Mouse (Mus musculus): ENCODE data around the gene Tgfb1. TPM values are rescaled to one million over a fixed set of nuclear protein-coding genes. Genes with fewer than 3 reads are reported as not detected.

Gene Tgfb1
- 1.4 and 2.8 TPM in 2 replicates for polyA plus RNA-seq (2015; fragmentation: Nextera tagmentation; extraction: Ambion mirVana)

DNA sequence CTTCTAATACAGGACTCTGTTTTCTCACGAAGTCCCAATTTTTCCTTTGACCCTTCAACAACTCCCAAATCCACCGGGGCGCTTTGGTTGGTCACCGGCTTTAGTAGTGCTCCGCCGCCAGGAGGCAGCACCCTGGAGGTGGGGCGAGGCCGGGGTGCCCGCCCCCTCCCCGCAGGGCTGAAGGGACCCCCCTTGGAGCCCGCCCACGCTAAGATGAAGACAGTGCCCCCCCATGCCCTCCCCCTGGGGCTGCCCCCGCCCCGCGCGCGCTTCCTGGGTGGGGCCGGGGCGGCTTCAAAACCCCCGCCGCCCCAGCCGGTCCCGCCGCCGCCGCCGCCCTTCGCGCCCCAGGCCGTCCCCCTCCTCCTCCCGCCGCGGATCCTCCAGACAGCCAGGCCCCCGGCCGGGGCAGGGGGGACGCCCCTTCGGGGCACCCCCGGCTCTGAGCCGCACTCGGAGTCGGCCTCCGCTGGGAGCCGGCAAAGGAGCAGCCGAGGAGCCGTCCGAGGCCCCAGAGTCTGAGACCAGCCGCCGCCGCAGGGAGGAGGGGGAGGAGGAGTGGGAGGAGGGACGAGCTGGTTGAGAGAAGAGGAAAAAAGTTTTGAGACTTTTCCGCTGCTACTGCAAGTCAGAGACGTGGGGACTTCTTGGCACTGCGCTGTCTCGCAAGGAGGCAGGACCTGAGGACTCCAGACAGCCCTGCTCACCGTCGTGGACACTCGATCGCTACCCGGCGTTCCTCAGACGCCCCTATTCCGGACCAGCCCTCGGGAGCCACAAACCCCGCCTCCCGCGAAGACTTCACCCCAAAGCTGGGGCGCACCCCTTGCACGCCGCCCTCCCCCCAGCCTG lies at the start of gene Tgfb1:
Gene Tgfb1 (plus strand): TSS at position 323 of the 852 bp plus-strand sequence.
- Histone ChIP-seq H3K4me2 (ENCODE audit: low read depth, low read length) (peak within 1 kb of the TSS; percentile 98), H3K9me3 (replicated peaks; ENCODE audit: control insufficient read depth, low read length) (no peaks in the 10 kb centered on the region), H3K4me3 (replicated peaks; ENCODE audit: low read length) (peak within 1 kb of the TSS; percentile 54), H3K27me3 (ENCODE audit: control insufficient read depth, insufficient read depth, low read length) (no peaks in the 10 kb centered on the region; the same call in 1 of the 2 replicates), H3K27ac (ENCODE audit: low read length) (peak within 1 kb of the TSS; percentile 83), H3K36me3 (ENCODE audit: control insufficient read depth, insufficient read depth, low read length) (no peaks in the 10 kb centered on the region), H3K4me1 (ENCODE audit: control insufficient read depth, insufficient read depth, low read length) (peaks cover 16% of the 10 kb centered on the region), H3K9ac (ENCODE audit: low read length) (peak within 1 kb of the TSS; percentile 83)
- peak; percentile 52 for ATAC-seq (ENCODE audit: insufficient read depth, low FRiP score)
- WGBS = under 1% methylated on average over 53 of the region's 69 CpGs

DNA sequence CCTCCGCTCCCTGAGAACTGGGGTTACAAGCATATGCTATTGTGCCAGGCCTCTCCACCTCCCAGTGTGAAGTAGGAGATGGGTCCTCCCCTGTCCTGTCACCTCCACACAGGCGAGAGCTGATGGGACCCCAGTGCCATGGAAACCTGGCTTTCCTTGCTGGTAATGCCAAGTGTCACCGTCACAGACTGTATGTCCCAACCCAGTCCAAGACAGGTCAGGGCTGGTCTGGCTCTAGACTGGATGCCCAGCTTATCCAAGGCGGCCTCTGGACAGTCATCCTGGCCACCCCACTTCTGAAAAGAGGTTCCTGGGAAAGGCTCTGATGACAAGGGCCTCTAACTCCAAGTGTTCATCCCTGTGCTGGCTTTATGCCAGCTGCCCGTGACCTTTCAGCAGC lies 49.7 kb upstream of the Tgfb1 start:
- no peak for ATAC-seq (ENCODE audit: insufficient read depth, low FRiP score)
- Histone ChIP-seq H3K4me1 (ENCODE audit: control insufficient read depth, insufficient read depth, low read length) (no peaks in the 10 kb centered on the region), H3K9me3 (replicated peaks; ENCODE audit: control insufficient read depth, low read length) (no peaks in the 10 kb centered on the region), H3K4me2 (ENCODE audit: low read depth, low read length) (no peak overlapping the region), H3K27me3 (ENCODE audit: control insufficient read depth, insufficient read depth, low read length) (no peaks in the 10 kb centered on the region), H3K4me3 (replicated peaks; ENCODE audit: low read length) (no peak overlapping the region), H3K27ac (ENCODE audit: low read length) (no peak overlapping the region), H3K9ac (ENCODE audit: low read length) (no peak overlapping the region), H3K36me3 (ENCODE audit: control insufficient read depth, insufficient read depth, low read length) (peaks cover 5% of the 10 kb centered on the region; the same call in 1 of the 2 replicates)
- WGBS = 85% methylated on average over 5 of the region's 5 CpGs

GRCm38 (mm10) chr7:25639754-25640153 lies 47.0 kb upstream of the Tgfb1 start:
- ATAC-seq (ENCODE audit: insufficient read depth, low FRiP score) = no peak

GRCm38 (mm10) chr7:25644136-25644535 lies 42.7 kb upstream of the Tgfb1 start:
- no peak overlapping the region for H3K27ac ChIP-seq (ENCODE audit: low read length)
- H3K36me3 ChIP-seq (ENCODE audit: control insufficient read depth, insufficient read depth, low read length) = no peaks in the 10 kb centered on the region
- no peaks in the 10 kb centered on the region for H3K4me1 ChIP-seq (ENCODE audit: control insufficient read depth, insufficient read depth, low read length)
- H3K9me3 ChIP-seq (replicated peaks; ENCODE audit: control insufficient read depth, low read length) = no peaks in the 10 kb centered on the region
- no peak overlapping the region for H3K4me2 ChIP-seq (ENCODE audit: low read depth, low read length)
- no peak overlapping the region for H3K4me3 ChIP-seq (replicated peaks; ENCODE audit: low read length)
- ATAC-seq (ENCODE audit: insufficient read depth, low FRiP score) = no peak
- H3K27me3 ChIP-seq (ENCODE audit: control insufficient read depth, insufficient read depth, low read length) = no peaks in the 10 kb centered on the region
- 76% methylated on average over 10 of the region's 10 CpGs for WGBS
- no peak overlapping the region for H3K9ac ChIP-seq (ENCODE audit: low read length)

More at GRCm38 (mm10) chr7:25639754-25640153, 47.0 kb upstream of the Tgfb1 start:
- Histone ChIP-seq H3K27ac (ENCODE audit: low read length) (no peak overlapping the region), H3K4me1 (ENCODE audit: control insufficient read depth, insufficient read depth, low read length) (no peaks in the 10 kb centered on the region), H3K27me3 (ENCODE audit: control insufficient read depth, insufficient read depth, low read length) (no peaks in the 10 kb centered on the region), H3K36me3 (ENCODE audit: control insufficient read depth, insufficient read depth, low read length) (peaks cover 5% of the 10 kb centered on the region; the same call in 1 of the 2 replicates), H3K4me2 (ENCODE audit: low read depth, low read length) (no peak overlapping the region), H3K9ac (ENCODE audit: low read length) (no peak overlapping the region), H3K9me3 (replicated peaks; ENCODE audit: control insufficient read depth, low read length) (no peaks in the 10 kb centered on the region), H3K4me3 (replicated peaks; ENCODE audit: low read length) (no peak overlapping the region)
- 88% methylated on average over 4 of the region's 4 CpGs for WGBS

DNA sequence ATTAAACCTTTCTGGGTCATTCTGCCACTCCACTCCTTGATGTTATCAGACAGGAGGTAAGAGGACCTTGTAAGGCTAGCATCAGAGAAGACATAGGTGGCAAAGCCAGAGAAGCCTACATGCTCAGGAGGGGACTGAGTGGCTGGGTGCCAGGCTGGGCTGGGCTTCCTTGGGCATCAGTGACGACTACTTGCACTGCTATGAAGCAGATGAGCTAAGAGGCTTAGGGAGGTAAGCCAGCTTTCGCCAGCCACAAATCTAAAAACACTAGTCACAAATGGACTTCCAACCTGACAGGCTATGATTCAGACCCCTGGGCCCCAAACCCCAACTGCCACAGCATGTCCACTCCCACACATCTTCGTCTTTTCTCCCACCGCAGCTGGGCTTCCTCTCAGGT lies 42.2 kb upstream of the Tgfb1 start:
- no peaks in the 10 kb centered on the region for H3K27me3 ChIP-seq (ENCODE audit: control insufficient read depth, insufficient read depth, low read length)
- WGBS = 73% methylated on average over 4 of the region's 4 CpGs
- no peak overlapping the region for H3K27ac ChIP-seq (ENCODE audit: low read length)
- no peak overlapping the region for H3K4me3 ChIP-seq (replicated peaks; ENCODE audit: low read length)
- no peak for ATAC-seq (ENCODE audit: insufficient read depth, low FRiP score)
- no peak overlapping the region for H3K9ac ChIP-seq (ENCODE audit: low read length)
- no peaks in the 10 kb centered on the region for H3K9me3 ChIP-seq (replicated peaks; ENCODE audit: control insufficient read depth, low read length)
- no peaks in the 10 kb centered on the region for H3K4me1 ChIP-seq (ENCODE audit: control insufficient read depth, insufficient read depth, low read length)
- no peak overlapping the region for H3K4me2 ChIP-seq (ENCODE audit: low read depth, low read length)
- H3K36me3 ChIP-seq (ENCODE audit: control insufficient read depth, insufficient read depth, low read length) = no peaks in the 10 kb centered on the region

DNA sequence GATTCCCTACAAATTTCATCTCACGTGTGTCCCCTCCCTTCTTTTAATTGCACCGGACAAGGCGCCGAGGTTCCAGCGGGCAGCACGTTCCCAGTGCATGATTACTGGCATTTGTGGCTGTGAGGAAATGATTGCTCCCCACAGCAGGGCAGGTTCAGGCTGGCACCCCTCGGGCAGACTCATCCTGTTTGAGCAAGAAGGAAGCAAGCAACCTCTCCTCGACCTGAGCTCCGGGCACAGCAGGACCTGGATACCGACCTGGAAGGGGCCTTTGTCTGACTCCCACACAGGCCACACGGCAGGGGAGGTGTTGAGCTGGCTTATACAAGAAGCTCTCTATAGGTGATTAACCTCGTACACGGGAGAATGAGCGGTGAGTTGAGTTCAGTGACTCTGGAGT lies 41.7 kb upstream of the Tgfb1 start:
- ATAC-seq (ENCODE audit: insufficient read depth, low FRiP score) = no peak
- Histone ChIP-seq H3K4me2 (ENCODE audit: low read depth, low read length) (no peak overlapping the region), H3K4me3 (replicated peaks; ENCODE audit: low read length) (no peak overlapping the region), H3K27me3 (ENCODE audit: control insufficient read depth, insufficient read depth, low read length) (no peaks in the 10 kb centered on the region), H3K9ac (ENCODE audit: low read length) (0 out of 2 replicates have a peak overlapping the region, but pooled peaks have one; percentile 35), H3K9me3 (replicated peaks; ENCODE audit: control insufficient read depth, low read length) (no peaks in the 10 kb centered on the region), H3K36me3 (ENCODE audit: control insufficient read depth, insufficient read depth, low read length) (no peaks in the 10 kb centered on the region), H3K4me1 (ENCODE audit: control insufficient read depth, insufficient read depth, low read length) (no peaks in the 10 kb centered on the region), H3K27ac (ENCODE audit: low read length) (no peak overlapping the region)
- 60% methylated on average over 14 of the region's 14 CpGs for WGBS

- Histone ChIP-seq H3K27me3 (ENCODE audit: control insufficient read depth, insufficient read depth, low read length) (no peaks in the 10 kb centered on the region), H3K4me1 (ENCODE audit: control insufficient read depth, insufficient read depth, low read length) (no peaks in the 10 kb centered on the region), H3K36me3 (ENCODE audit: control insufficient read depth, insufficient read depth, low read length) (no peaks in the 10 kb centered on the region), H3K27ac (ENCODE audit: low read length) (no peak overlapping the region), H3K4me2 (ENCODE audit: low read depth, low read length) (no peak overlapping the region), H3K9me3 (replicated peaks; ENCODE audit: control insufficient read depth, low read length) (no peaks in the 10 kb centered on the region), H3K4me3 (replicated peaks; ENCODE audit: low read length) (no peak overlapping the region), H3K9ac (ENCODE audit: low read length) (no peak overlapping the region)
- ATAC-seq (ENCODE audit: insufficient read depth, low FRiP score) = no peak
- WGBS = 43% methylated on average over 5 of the region's 5 CpGs
These were observed 39.2 kb upstream of the Tgfb1 start for GRCm38 (mm10) chr7:25647574-25648123.

DNA sequence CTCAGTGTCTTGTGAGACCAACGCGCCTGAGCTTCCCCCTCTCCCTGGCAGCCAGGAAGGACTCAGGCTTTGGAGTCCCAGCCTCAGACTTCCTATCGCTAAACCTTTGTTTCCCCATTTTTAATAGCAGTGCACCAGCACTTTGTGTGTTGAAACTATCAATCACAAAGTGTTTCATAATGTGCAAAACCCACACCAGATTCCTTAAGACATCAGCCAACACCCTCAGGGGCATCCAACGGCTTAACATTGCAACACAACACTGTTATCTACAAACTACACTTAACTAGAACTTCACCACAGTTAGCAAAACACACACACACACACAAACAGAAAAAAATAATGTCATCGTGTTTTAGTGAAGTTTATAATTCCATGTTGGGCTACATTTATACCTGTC lies 37.0 kb upstream of the Tgfb1 start:
- 73% methylated on average over 5 of the region's 5 CpGs for WGBS
- Histone ChIP-seq H3K9ac (ENCODE audit: low read length) (no peak overlapping the region), H3K4me2 (ENCODE audit: low read depth, low read length) (no peak overlapping the region), H3K27me3 (ENCODE audit: control insufficient read depth, insufficient read depth, low read length) (no peaks in the 10 kb centered on the region), H3K4me1 (ENCODE audit: control insufficient read depth, insufficient read depth, low read length) (no peaks in the 10 kb centered on the region), H3K36me3 (ENCODE audit: control insufficient read depth, insufficient read depth, low read length) (no peaks in the 10 kb centered on the region), H3K9me3 (replicated peaks; ENCODE audit: control insufficient read depth, low read length) (no peaks in the 10 kb centered on the region), H3K27ac (ENCODE audit: low read length) (no peak overlapping the region), H3K4me3 (replicated peaks; ENCODE audit: low read length) (no peak overlapping the region)
- ATAC-seq (ENCODE audit: insufficient read depth, low FRiP score) = no peak

DNA sequence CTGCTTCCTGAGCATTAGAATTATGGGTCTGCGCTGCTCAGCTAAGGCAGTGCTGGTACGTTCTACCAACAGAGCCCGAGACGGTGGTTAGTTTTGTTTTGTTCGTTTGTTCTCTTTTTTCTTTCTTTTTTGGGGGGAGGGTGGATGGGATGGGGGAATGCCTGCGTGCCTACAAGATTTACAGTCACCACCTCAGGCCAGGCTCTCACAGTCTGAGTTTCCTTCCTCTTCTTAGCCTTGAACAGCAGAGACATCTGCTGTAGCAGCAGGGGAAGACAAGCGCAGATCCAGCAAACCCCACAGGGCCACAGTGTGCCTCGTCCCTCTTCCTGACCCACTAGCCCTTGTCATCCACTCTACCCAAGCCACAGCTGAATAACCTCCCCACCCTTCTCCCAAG lies 35.5 kb upstream of the Tgfb1 start:
- WGBS = 85% methylated on average over 8 of the region's 8 CpGs
- no peak; the same call in 1 of the 2 replicates for ATAC-seq (ENCODE audit: insufficient read depth, low FRiP score)
- Histone ChIP-seq H3K27me3 (ENCODE audit: control insufficient read depth, insufficient read depth, low read length) (no peaks in the 10 kb centered on the region), H3K9ac (ENCODE audit: low read length) (no peak overlapping the region), H3K4me3 (replicated peaks; ENCODE audit: low read length) (no peak overlapping the region), H3K27ac (ENCODE audit: low read length) (no peak overlapping the region; the same call in 1 of the 2 replicates), H3K4me2 (ENCODE audit: low read depth, low read length) (no peak overlapping the region), H3K36me3 (ENCODE audit: control insufficient read depth, insufficient read depth, low read length) (no peaks in the 10 kb centered on the region), H3K4me1 (ENCODE audit: control insufficient read depth, insufficient read depth, low read length) (no peaks in the 10 kb centered on the region), H3K9me3 (replicated peaks; ENCODE audit: control insufficient read depth, low read length) (no peaks in the 10 kb centered on the region)
